Mouse (Mus musculus) hindbrain, embryonic 16.5 days (tissue): ENCODE data around the gene Tle1. TPM values are rescaled to one million over a fixed set of nuclear protein-coding genes. Genes with fewer than 3 reads are reported as not detected.

Experiments
- ATAC-seq: fragments of 200-750 bp; cut with Nextera tagmentation; 2 replicates; pipeline ENCODE4 v1.8.0; 2017; ENCODE audit warnings: moderate TSS enrichment, moderate library complexity
- H3K27ac ChIP-seq: fragments of 300-500 bp; sonication (generic); 2 replicates; pipeline ENCODE4 v1.5.1; 2014; ENCODE audit warnings: low read depth, mild to moderate bottlenecking, control low read depth, low read length, moderate library complexity
- H3K27me3 ChIP-seq: fragments of 300-500 bp; sonication (generic); replicated peaks from 2 replicates; pipeline ENCODE4 v1.6.1; 2014; ENCODE audit warnings: low read length; ENCODE audit not compliant: control insufficient read depth, insufficient read depth
- H3K36me3 ChIP-seq: fragments of 300-500 bp; sonication (generic); 2 replicates; pipeline ENCODE4 v1.6.1; 2014; ENCODE audit warnings: mild to moderate bottlenecking, low read length, moderate library complexity, mixed read lengths; ENCODE audit not compliant: control insufficient read depth, insufficient read depth
- H3K4me1 ChIP-seq: fragments of 300-500 bp; sonication (generic); 2 replicates; pipeline ENCODE4 v1.6.1; 2014; ENCODE audit warnings: low read depth, low read length; ENCODE audit not compliant: control insufficient read depth, insufficient read depth
- H3K4me2 ChIP-seq: fragments of 300-500 bp; sonication (generic); 2 replicates; pipeline ENCODE4 v1.6.1; 2014; ENCODE audit warnings: mild to moderate bottlenecking, low read length, control low read depth, moderate library complexity
- H3K4me3 ChIP-seq: fragments of 300-500 bp; sonication (generic); 2 replicates; pipeline ENCODE4 v1.5.1; 2014; ENCODE audit warnings: mild to moderate bottlenecking, low read length, control low read depth, moderate library complexity
- H3K9ac ChIP-seq: fragments of 300-500 bp; sonication (generic); 2 replicates; pipeline ENCODE4 v1.6.1; 2014; ENCODE audit warnings: low read depth, mild to moderate bottlenecking, control low read depth, low read length, moderate library complexity
- H3K9me3 ChIP-seq: fragments of 300-500 bp; sonication (generic); 2 replicates; pipeline ENCODE4 v1.6.1; 2014; ENCODE audit warnings: mild to moderate bottlenecking, low read length, moderate library complexity; ENCODE audit not compliant: control insufficient read depth
- WGBS: fragments of 180-500 bp; shearing (Covaris S2); extraction: QIAGEN DNeasy Blood & Tissue Kit; methylation state at CpG from one replicate; pipeline ENCODE4 v1.1.7; 2014; 5-methylcytosine and 5-hydroxymethylcytosine counted together
- polyA plus RNA-seq: library from polyadenylated mRNA; unstranded; fragments of >200 nt; fragmentation: Nextera tagmentation; extraction: Ambion mirVana; gene quantifications from 2 replicates; pipeline ENCODE4 v1.2.1, GENCODE M21; 2015

Tle1 gene
- 26.8 and 31.5 TPM in 2 replicates for polyA plus RNA-seq

DNA sequence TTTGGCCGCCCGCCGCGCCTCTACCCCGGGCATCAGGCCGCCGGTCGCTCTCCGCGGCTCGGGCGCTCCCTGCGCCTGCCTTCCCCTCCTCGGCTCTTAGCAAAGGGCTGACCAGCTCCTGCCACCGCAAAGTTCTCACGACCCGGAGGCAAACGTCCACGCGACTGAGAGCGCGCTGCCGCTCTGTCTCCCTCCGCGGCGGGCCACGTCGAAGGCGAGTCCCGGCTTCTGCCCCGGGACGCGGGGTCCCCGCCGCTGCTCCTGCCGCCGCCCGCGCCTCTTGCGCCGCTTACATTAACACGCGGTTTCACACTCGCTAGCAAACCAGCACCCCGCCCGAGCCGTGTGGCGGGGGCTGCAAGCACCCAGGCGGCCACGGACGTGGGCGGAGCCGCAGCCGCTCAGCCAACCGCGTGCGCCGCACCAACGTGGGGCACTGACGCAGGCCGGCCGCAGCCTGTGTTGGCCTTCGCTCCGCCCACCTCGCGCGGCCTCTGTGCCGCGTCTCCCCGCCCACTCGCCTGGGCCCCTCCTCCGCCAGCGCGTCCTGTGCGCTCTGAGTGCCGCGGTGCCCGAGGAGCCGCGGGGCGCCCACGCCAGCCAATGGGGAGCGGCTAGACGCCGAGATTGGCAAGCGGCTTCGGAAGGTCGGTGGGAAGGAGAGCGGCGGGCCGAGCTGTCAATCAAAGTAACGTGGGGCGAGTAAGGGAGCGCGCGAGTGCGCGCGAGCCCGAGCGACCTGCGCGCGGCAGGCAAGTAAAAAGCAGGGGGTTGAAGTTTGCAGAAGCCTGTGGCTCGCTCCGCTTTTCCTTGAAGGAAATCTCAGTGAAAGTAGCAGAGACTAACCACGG lies at the start of gene Tle1:
TSS of gene Tle1 (minus strand) at position 361 of the 851 bp plus-strand sequence.
- H3K4me3 ChIP-seq = peak within 1 kb of the TSS; percentile 82
- H3K27ac ChIP-seq = peak within 1 kb of the TSS; percentile 92
- peak within 1 kb of the TSS; percentile 86 for H3K9ac ChIP-seq
- peak; percentile 97 for ATAC-seq
- H3K36me3 ChIP-seq = no peaks in the 10 kb centered on the region
- peak within 1 kb of the TSS; percentile 86 for H3K4me2 ChIP-seq
- WGBS = under 1% methylated on average over 97 of the region's 107 CpGs
- H3K9me3 ChIP-seq = no peaks in the 10 kb centered on the region
- peaks cover 19% of the 10 kb centered on the region for H3K4me1 ChIP-seq
- H3K27me3 ChIP-seq = 0 out of 2 replicates have a peak, but pooled peaks cover 3% of the 10 kb centered on the region

GRCm38 (mm10) chr4:72233584-72234219 lies 33.0 kb upstream of the Tle1 start:
- WGBS = 11% methylated on average over 4 of the region's 4 CpGs
- Histone ChIP-seq H3K4me3 (no peak overlapping the region), H3K4me1 (no peaks in the 10 kb centered on the region), H3K36me3 (no peaks in the 10 kb centered on the region), H3K9me3 (no peaks in the 10 kb centered on the region), H3K27ac (no peak overlapping the region), H3K4me2 (no peak overlapping the region), H3K9ac (no peak overlapping the region), H3K27me3 (no peaks in the 10 kb centered on the region; the same call in 1 of the 2 replicates)
- no peak for ATAC-seq

GRCm38 (mm10) chr4:72232206-72232605 lies 31.5 kb upstream of the Tle1 start:
- Histone ChIP-seq H3K9ac (no peak overlapping the region), H3K4me3 (no peak overlapping the region), H3K4me1 (no peaks in the 10 kb centered on the region), H3K27me3 (no peaks in the 10 kb centered on the region; the same call in 1 of the 2 replicates), H3K9me3 (no peaks in the 10 kb centered on the region), H3K27ac (no peak overlapping the region), H3K4me2 (no peak overlapping the region), H3K36me3 (no peaks in the 10 kb centered on the region)
- WGBS = 89% methylated on average over 3 of the region's 3 CpGs
- no peak for ATAC-seq

GRCm38 (mm10) chr4:72230832-72231231 lies 30.1 kb upstream of the Tle1 start:
- no peak overlapping the region for H3K4me2 ChIP-seq
- no peak overlapping the region for H3K27ac ChIP-seq
- no peak overlapping the region for H3K9ac ChIP-seq
- H3K4me3 ChIP-seq = no peak overlapping the region
- H3K9me3 ChIP-seq = no peaks in the 10 kb centered on the region
- H3K27me3 ChIP-seq = no peaks in the 10 kb centered on the region; the same call in 1 of the 2 replicates
- no peaks in the 10 kb centered on the region for H3K4me1 ChIP-seq
- no peaks in the 10 kb centered on the region for H3K36me3 ChIP-seq
- no peak for ATAC-seq

DNA sequence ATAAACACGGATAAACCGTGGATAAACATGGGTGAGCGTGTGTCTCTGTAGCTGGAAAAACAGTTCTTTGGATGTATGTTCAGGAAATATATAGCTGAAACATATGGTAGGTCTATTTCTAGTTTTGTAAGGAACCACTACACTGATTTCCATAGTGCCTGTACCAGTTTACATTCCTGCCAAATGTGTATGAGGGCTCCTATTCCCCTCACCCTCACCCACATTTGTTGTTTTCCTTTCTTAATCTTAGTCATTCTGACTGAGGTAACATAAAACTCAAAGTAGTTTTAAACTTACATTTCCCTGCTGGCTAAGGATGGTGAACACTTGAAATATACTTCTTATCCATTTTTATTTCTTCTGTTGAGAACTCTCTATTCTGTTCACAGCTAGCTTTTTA lies 20.9 kb upstream of the Tle1 start:
- H3K27ac ChIP-seq = no peak overlapping the region
- H3K4me3 ChIP-seq = no peak overlapping the region
- no peaks in the 10 kb centered on the region for H3K36me3 ChIP-seq
- no peak for ATAC-seq
- no peaks in the 10 kb centered on the region; the same call in 1 of the 2 replicates for H3K9me3 ChIP-seq
- no peak overlapping the region for H3K4me2 ChIP-seq
- 92% methylated on average over 3 of the region's 3 CpGs for WGBS
- H3K27me3 ChIP-seq = no peaks in the 10 kb centered on the region
- no peaks in the 10 kb centered on the region for H3K4me1 ChIP-seq
- H3K9ac ChIP-seq = no peak overlapping the region

DNA sequence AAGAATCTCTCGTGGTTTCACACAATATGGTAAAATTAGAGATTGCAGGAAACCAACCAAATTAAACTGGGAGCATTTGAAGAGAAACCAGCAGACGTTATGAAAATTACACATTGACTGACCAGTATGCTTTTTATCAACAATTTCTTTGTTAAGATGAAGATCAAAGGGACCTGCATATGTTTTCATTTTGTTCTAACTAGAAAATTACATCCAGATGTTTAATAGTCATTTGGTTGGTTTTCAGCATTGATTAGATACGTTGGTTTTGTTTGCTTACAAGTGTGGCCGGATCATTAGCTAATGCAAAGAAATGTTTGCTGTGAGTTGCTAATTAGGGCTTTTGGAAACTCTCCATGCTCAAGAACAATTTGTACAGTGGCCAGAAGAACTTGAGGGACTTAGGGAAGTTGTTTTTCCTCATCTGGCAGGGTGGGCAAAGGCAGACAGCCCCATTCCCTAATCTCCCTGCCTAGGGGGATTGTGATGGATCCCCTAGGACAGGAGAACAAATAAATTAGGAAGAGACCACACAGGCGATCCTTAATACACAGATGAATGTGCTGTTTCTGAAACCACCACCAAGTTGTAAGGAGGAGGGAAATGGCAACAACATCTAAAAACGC lies 3.8 kb upstream of the Tle1 start:
- no peak overlapping the region for H3K27ac ChIP-seq
- no peak overlapping the region for H3K9ac ChIP-seq
- 0 out of 2 replicates have a peak, but pooled peaks cover 3% of the 10 kb centered on the region for H3K27me3 ChIP-seq
- H3K4me1 ChIP-seq = peaks cover 6% of the 10 kb centered on the region; the same call in 1 of the 2 replicates
- peak overlapping the region; percentile 38 for H3K4me2 ChIP-seq
- peak overlapping the region; percentile 16; the same call in 1 of the 2 replicates for H3K4me3 ChIP-seq
- H3K9me3 ChIP-seq = no peaks in the 10 kb centered on the region
- ATAC-seq = no peak
- H3K36me3 ChIP-seq = no peaks in the 10 kb centered on the region
- WGBS = 32% methylated on average over 6 of the region's 6 CpGs

- ATAC-seq = no peak
- Histone ChIP-seq H3K4me2 (peak overlapping the region; percentile 86), H3K27ac (peak overlapping the region; percentile 45), H3K4me1 (peaks cover 16% of the 10 kb centered on the region), H3K27me3 (0 out of 2 replicates have a peak, but pooled peaks cover 3% of the 10 kb centered on the region), H3K36me3 (no peaks in the 10 kb centered on the region), H3K9ac (peak overlapping the region; percentile 57), H3K9me3 (no peaks in the 10 kb centered on the region), H3K4me3 (peak overlapping the region; percentile 82)
- WGBS = under 1% methylated on average over 24 of the region's 24 CpGs
Measured at GRCm38 (mm10) chr4:72201521-72201991, 837 bp upstream of the Tle1 start.

- WGBS = under 1% methylated on average over 85 of the region's 103 CpGs
- no peaks in the 10 kb centered on the region for H3K9me3 ChIP-seq
- peak overlapping the region; percentile 82 for H3K4me3 ChIP-seq
- peak overlapping the region; percentile 86 for H3K9ac ChIP-seq
- H3K4me2 ChIP-seq = peak overlapping the region; percentile 53
- peaks cover 27% of the 10 kb centered on the region for H3K4me1 ChIP-seq
- ATAC-seq = peak; percentile 0; the same call in 1 of the 2 replicates
- no peaks in the 10 kb centered on the region for H3K36me3 ChIP-seq
- H3K27me3 ChIP-seq = no peaks in the 10 kb centered on the region
- H3K27ac ChIP-seq = peak overlapping the region; percentile 92
Measured at GRCm38 (mm10) chr4:72199571-72200558, 854 bp downstream of the Tle1 start.
